13 mouse cellular contexts compared by ENCODE assay signal in genomic region chr1:78538396-78538795, GRCm38 (mm10). TPM values are rescaled to one million over a fixed set of nuclear protein-coding genes. Genes with fewer than 3 reads are reported as not detected.
DNase-seq lines count a peak whose midpoint lies in the region; ATAC-seq and TF ChIP-seq lines count a peak whose summit lies in the region.
"Had no signal": no experiment of that assay in that cellular context is flagged by ENCODE, and none has a peak within 500 bp of the region (broad histone marks: within the 10 kb centered on the region; RNA-seq: fewer than 3 reads in every experiment).

No protein-coding gene starts in this region.

- H3K9me3 ChIP-seq in forebrain, embryonic 11.5 days (ENCODE audit: control insufficient read depth, low read length), result no peaks in the 10 kb centered on the region
- H3K9me3 ChIP-seq in forebrain, embryonic 12.5 days, result no peaks in the 10 kb centered on the region
- H3K9me3 ChIP-seq in midbrain, embryonic 15.5 days, result no peaks in the 10 kb centered on the region
- no peaks in the 10 kb centered on the region for H3K9me3 ChIP-seq in midbrain, embryonic 11.5 days (ENCODE audit: control insufficient read depth, low read length)
- no peaks in the 10 kb centered on the region for H3K9me3 ChIP-seq in intestine, postnatal 0 days (ENCODE audit: control insufficient read depth)
- H3K9me3 ChIP-seq: heart, embryonic 10.5 days had no signal

- WGBS in forebrain, embryonic 11.5 days, result 56% methylated on average over 5 of the region's 5 CpGs
- WGBS in forebrain, embryonic 12.5 days, result 57% methylated on average over 5 of the region's 5 CpGs
- WGBS in midbrain, embryonic 15.5 days, result 52% methylated on average over 5 of the region's 5 CpGs
- 48% methylated on average over 5 of the region's 5 CpGs for WGBS in midbrain, embryonic 11.5 days
- 66% methylated on average over 5 of the region's 5 CpGs for WGBS in intestine, postnatal 0 days

- no peaks in the 10 kb centered on the region for H3K36me3 ChIP-seq in forebrain, embryonic 11.5 days (ENCODE audit: control insufficient read depth, insufficient read depth, low read length)
- H3K36me3 ChIP-seq in forebrain, embryonic 12.5 days (replicated peaks), result no peaks in the 10 kb centered on the region
- H3K36me3 ChIP-seq in midbrain, embryonic 15.5 days (replicated peaks), result no peaks in the 10 kb centered on the region
- H3K36me3 ChIP-seq in midbrain, embryonic 11.5 days (ENCODE audit: control insufficient read depth, insufficient read depth, low read length), result no peaks in the 10 kb centered on the region
- no peaks in the 10 kb centered on the region for H3K36me3 ChIP-seq in intestine, postnatal 0 days (ENCODE audit: control insufficient read depth, insufficient read depth)
- H3K36me3 ChIP-seq: heart, embryonic 10.5 days had no signal

- no peak overlapping the region for H3K27ac ChIP-seq in forebrain, embryonic 11.5 days (ENCODE audit: low read depth, low read length)
- no peak overlapping the region for H3K27ac ChIP-seq in forebrain, embryonic 12.5 days
- peak overlapping the region; percentile 75; the same call in 1 of the 2 replicates for H3K27ac ChIP-seq in midbrain, embryonic 15.5 days
- H3K27ac ChIP-seq in midbrain, embryonic 11.5 days (ENCODE audit: low read depth, low read length), result no peak overlapping the region
- no peak overlapping the region for H3K27ac ChIP-seq in intestine, postnatal 0 days (ENCODE audit: low read depth, low read length)

- no peak overlapping the region for H3K4me2 ChIP-seq in forebrain, embryonic 11.5 days (ENCODE audit: low read depth, low read length, severe bottlenecking)
- H3K4me2 ChIP-seq in forebrain, embryonic 12.5 days, result no peak overlapping the region
- peak overlapping the region; percentile 84 for H3K4me2 ChIP-seq in midbrain, embryonic 15.5 days
- no peak overlapping the region for H3K4me2 ChIP-seq in midbrain, embryonic 11.5 days
- H3K4me2 ChIP-seq in intestine, postnatal 0 days (replicated peaks; ENCODE audit: low read depth), result no peak overlapping the region

- DNase-seq in forebrain, embryonic 11.5 days (ENCODE audit: low spot score), result peak; percentile 24
- no peak for DNase-seq in midbrain, embryonic 11.5 days (ENCODE audit: low spot score, missing footprints)
- DNase-seq in thymus, postnatal 25 days, result peak; percentile 17
- DNase-seq in gastrocnemius, postnatal 36 days, result no peak
- DNase-seq: forebrain, postnatal 0 days had no signal

- intact Hi-C loops in gastrocnemius, postnatal 36 days (cut with DNase I), result loop anchor here (2.0 to 5.0 kb wide), 3 partner anchors 24 to 134 kb away; partner anchors contain the start of genes Acsl3 and Utp14b

- TF ChIP-seq CTCF in intestine, postnatal 0 days (IDR thresholded peaks at IDR 0.05; ENCODE audit: low read depth), result no peak

- no peaks in the 10 kb centered on the region for H3K4me1 ChIP-seq in forebrain, embryonic 11.5 days (replicated peaks; ENCODE audit: control insufficient read depth, insufficient read depth, low read length)
- H3K4me1 ChIP-seq in forebrain, embryonic 12.5 days, result peaks cover 5% of the 10 kb centered on the region; the same call in 1 of the 2 replicates
- peaks cover 15% of the 10 kb centered on the region for H3K4me1 ChIP-seq in midbrain, embryonic 15.5 days
- no peaks in the 10 kb centered on the region; the same call in 1 of the 2 replicates for H3K4me1 ChIP-seq in midbrain, embryonic 11.5 days (ENCODE audit: control insufficient read depth, insufficient read depth, low read length)
- no peaks in the 10 kb centered on the region for H3K4me1 ChIP-seq in intestine, postnatal 0 days (replicated peaks; ENCODE audit: control insufficient read depth, insufficient read depth, low read length)

- ATAC-seq in forebrain, embryonic 11.5 days (replicated peaks; ENCODE audit: low FRiP score), result no peak
- ATAC-seq in forebrain, embryonic 12.5 days (ENCODE audit: low FRiP score), result no peak
- no peak for ATAC-seq in midbrain, embryonic 15.5 days (replicated peaks)
- ATAC-seq in midbrain, embryonic 11.5 days (ENCODE audit: low FRiP score), result no peak
- ATAC-seq in inflammation-experienced regulatory T-cells, adult 6 months, result peak; percentile 22
- ATAC-seq in intestine, postnatal 0 days, result no peak

- H3K27me3 ChIP-seq in forebrain, embryonic 11.5 days (ENCODE audit: control insufficient read depth, insufficient read depth, low read length), result no peaks in the 10 kb centered on the region
- H3K27me3 ChIP-seq in forebrain, embryonic 12.5 days, result peaks cover 4% of the 10 kb centered on the region; the same call in 1 of the 2 replicates
- H3K27me3 ChIP-seq in midbrain, embryonic 15.5 days (replicated peaks), result no peaks in the 10 kb centered on the region
- H3K27me3 ChIP-seq in midbrain, embryonic 11.5 days (ENCODE audit: control insufficient read depth, insufficient read depth, low read length), result no peaks in the 10 kb centered on the region
- H3K27me3 ChIP-seq in intestine, postnatal 0 days (replicated peaks; ENCODE audit: control insufficient read depth, insufficient read depth, low read length), result no peaks in the 10 kb centered on the region

- H3K9ac ChIP-seq in forebrain, embryonic 11.5 days (ENCODE audit: low read length), result no peak overlapping the region
- no peak overlapping the region for H3K9ac ChIP-seq in forebrain, embryonic 12.5 days
- H3K9ac ChIP-seq in midbrain, embryonic 15.5 days, result no peak overlapping the region
- no peak overlapping the region for H3K9ac ChIP-seq in midbrain, embryonic 11.5 days (ENCODE audit: low read length)
- no peak overlapping the region for H3K9ac ChIP-seq in intestine, postnatal 0 days (ENCODE audit: low read depth, low read length)

- H3K4me3 ChIP-seq in forebrain, embryonic 11.5 days (ENCODE audit: low read depth, low read length), result no peak overlapping the region
- H3K4me3 ChIP-seq in forebrain, embryonic 12.5 days (replicated peaks), result no peak overlapping the region
- H3K4me3 ChIP-seq in midbrain, embryonic 15.5 days, result no peak overlapping the region
- no peak overlapping the region for H3K4me3 ChIP-seq in midbrain, embryonic 11.5 days (ENCODE audit: low read depth, low read length)
- no peak overlapping the region for H3K4me3 ChIP-seq in intestine, postnatal 0 days (ENCODE audit: low read depth, low read length)

RNA-seq across cellular contexts. Expression of gene BC035947, which starts 26.4 kb away (rescaled TPM):
- 0.17 and 0.65 TPM in 2 replicates for polyA plus RNA-seq in forebrain, embryonic 11.5 days (2014; fragmentation: Nextera tagmentation; extraction: Ambion mirVana)
- 0.38 and 0.42 TPM in 2 replicates for polyA plus RNA-seq in forebrain, embryonic 12.5 days (2016; fragmentation: Nextera tagmentation; extraction: Ambion mirVana)
- polyA plus RNA-seq in midbrain, embryonic 15.5 days (2015; fragmentation: Nextera tagmentation; extraction: Ambion mirVana), result 1.3 and 1.8 TPM in 2 replicates
- 0.19 and 0.30 TPM in 2 replicates for polyA plus RNA-seq in midbrain, embryonic 11.5 days (2014; fragmentation: Nextera tagmentation; extraction: Ambion mirVana)
- not detected for polyA plus RNA-seq in inflammation-experienced regulatory T-cells, adult 6 months (2017; shearing (Covaris generic))
- total RNA-seq in gastrocnemius, postnatal 36 days (2021), result not detected
- polyA plus RNA-seq in intestine, postnatal 0 days (2015; fragmentation: Nextera tagmentation; extraction: Ambion mirVana), result 3.6 and 5.6 TPM in 2 replicates
- polyA plus RNA-seq: liver, embryonic 11.5 days had no signal

RNA-seq across cellular contexts. Expression of gene Mogat1, which starts 27.6 kb away (rescaled TPM):
- not detected in 2 replicates for polyA plus RNA-seq in forebrain, embryonic 11.5 days (2014; fragmentation: Nextera tagmentation; extraction: Ambion mirVana)
- polyA plus RNA-seq in forebrain, embryonic 12.5 days (2016; fragmentation: Nextera tagmentation; extraction: Ambion mirVana), result not detected in 2 replicates
- 0.40 and 0.80 TPM in 2 replicates for polyA plus RNA-seq in midbrain, embryonic 15.5 days (2015; fragmentation: Nextera tagmentation; extraction: Ambion mirVana)
- not detected in 2 replicates for polyA plus RNA-seq in midbrain, embryonic 11.5 days (2014; fragmentation: Nextera tagmentation; extraction: Ambion mirVana)
- polyA plus RNA-seq in inflammation-experienced regulatory T-cells, adult 6 months (2017; shearing (Covaris generic)), result not detected
- total RNA-seq in gastrocnemius, postnatal 36 days (2021), result not detected
- 0.44 and 0.98 TPM in 2 replicates for polyA plus RNA-seq in intestine, postnatal 0 days (2015; fragmentation: Nextera tagmentation; extraction: Ambion mirVana)
- total RNA-seq: layer of hippocampus, postnatal 10 days had no signal
- polyA plus RNA-seq: heart, embryonic 10.5 days; intestine, embryonic 16.5 days; liver, embryonic 11.5 days had no signal

RNA-seq across cellular contexts. Expression of gene Farsb, which starts 49.7 kb away (rescaled TPM):
- polyA plus RNA-seq in forebrain, embryonic 11.5 days (2014; fragmentation: Nextera tagmentation; extraction: Ambion mirVana), result 146 and 147 TPM in 2 replicates
- 136 and 139 TPM in 2 replicates for polyA plus RNA-seq in forebrain, embryonic 12.5 days (2016; fragmentation: Nextera tagmentation; extraction: Ambion mirVana)
- 149 and 154 TPM in 2 replicates for polyA plus RNA-seq in midbrain, embryonic 15.5 days (2015; fragmentation: Nextera tagmentation; extraction: Ambion mirVana)
- 154 and 164 TPM in 2 replicates for polyA plus RNA-seq in midbrain, embryonic 11.5 days (2014; fragmentation: Nextera tagmentation; extraction: Ambion mirVana)
- 10 to 100 TPM; 62.2 to 73.8 (median 68.2) TPM for polyA plus RNA-seq in inflammation-experienced regulatory T-cells, adult 6 months (2017; shearing (Covaris generic))
- total RNA-seq in gastrocnemius, postnatal 36 days (2021), result 10 to 100 TPM; 46.8 to 54.3 TPM
- polyA plus RNA-seq in intestine, postnatal 0 days (2015; fragmentation: Nextera tagmentation; extraction: Ambion mirVana), result 59.2 and 61.5 TPM in 2 replicates

Comparison
In these comparisons a context has a peak if more than half of its experiments do, and no peak if none do; other contexts are left out.
1. DNase-seq: peak in forebrain, embryonic 11.5 days (single experiment) and thymus, postnatal 25 days (single experiment); none in midbrain, embryonic 11.5 days (single experiment) and gastrocnemius, postnatal 36 days (0 of 2).